Mouse (Mus musculus) intestine, postnatal 0 days (tissue): ENCODE data around the gene Ick. TPM values are rescaled to one million over a fixed set of nuclear protein-coding genes. Genes with fewer than 3 reads are reported as not detected.

Experiments
- ATAC-seq: fragments of 200-750 bp; cut with Nextera tagmentation; 2 replicates; pipeline ENCODE4 v1.8.0; 2017; ENCODE audit warnings: mild to moderate bottlenecking, moderate TSS enrichment, moderate library complexity
- H3K27ac ChIP-seq: fragments of 300-500 bp; sonication (generic); 2 replicates; pipeline ENCODE4 v1.5.1; 2014; ENCODE audit warnings: mild to moderate bottlenecking, low read depth, low read length, moderate library complexity
- H3K27me3 ChIP-seq: fragments of 300-500 bp; sonication (generic); replicated peaks from 2 replicates; pipeline ENCODE4 v1.6.1; 2014; ENCODE audit warnings: low read length, mixed read lengths; ENCODE audit not compliant: control insufficient read depth, insufficient read depth
- H3K36me3 ChIP-seq: fragments of 300-500 bp; sonication (generic); 2 replicates; pipeline ENCODE4 v1.6.1; 2014; ENCODE audit warnings: mild to moderate bottlenecking, moderate library complexity; ENCODE audit not compliant: control insufficient read depth, insufficient read depth
- H3K4me1 ChIP-seq: fragments of 300-500 bp; sonication (generic); replicated peaks from 2 replicates; pipeline ENCODE4 v1.6.1; 2014; ENCODE audit warnings: antibody characterized with exemption, low read length, mixed read lengths; ENCODE audit not compliant: control insufficient read depth, insufficient read depth
- H3K4me2 ChIP-seq: fragments of 300-500 bp; sonication (generic); replicated peaks from 2 replicates; pipeline ENCODE4 v1.6.1; 2014; ENCODE audit warnings: low read depth, mild to moderate bottlenecking, moderate library complexity
- H3K4me3 ChIP-seq: fragments of 300-500 bp; sonication (generic); 2 replicates; pipeline ENCODE4 v1.5.1; 2014; ENCODE audit warnings: low read depth, low read length
- H3K9ac ChIP-seq: fragments of 300-500 bp; sonication (generic); 2 replicates; pipeline ENCODE4 v1.6.1; 2014; ENCODE audit warnings: mild to moderate bottlenecking, low read depth, low read length
- H3K9me3 ChIP-seq: fragments of 300-500 bp; sonication (generic); 2 replicates; pipeline ENCODE4 v1.6.1; 2016; ENCODE audit warnings: mixed run types; ENCODE audit not compliant: control insufficient read depth
- CTCF ChIP-seq: sonication (generic); IDR thresholded peaks from 2 replicates; pipeline ENCODE4 v1.5.1; 2016; ENCODE audit warnings: low read depth, mild to moderate bottlenecking, control low read depth, antibody characterized with exemption, moderate library complexity
- WGBS: fragments of 180-500 bp; shearing (Covaris S2); extraction: QIAGEN DNeasy Blood & Tissue Kit; methylation state at CpG from one replicate; pipeline ENCODE4 v1.1.7; 2014; 5-methylcytosine and 5-hydroxymethylcytosine counted together
- polyA plus RNA-seq: library from polyadenylated mRNA; unstranded; fragments of >200 nt; fragmentation: Nextera tagmentation; extraction: Ambion mirVana; gene quantifications from 2 replicates; pipeline ENCODE4 v1.2.1, GENCODE M21; 2015

Ick gene
- polyA plus RNA-seq, 1 experiment from 2014 or later: 27.3 TPM

DNA sequence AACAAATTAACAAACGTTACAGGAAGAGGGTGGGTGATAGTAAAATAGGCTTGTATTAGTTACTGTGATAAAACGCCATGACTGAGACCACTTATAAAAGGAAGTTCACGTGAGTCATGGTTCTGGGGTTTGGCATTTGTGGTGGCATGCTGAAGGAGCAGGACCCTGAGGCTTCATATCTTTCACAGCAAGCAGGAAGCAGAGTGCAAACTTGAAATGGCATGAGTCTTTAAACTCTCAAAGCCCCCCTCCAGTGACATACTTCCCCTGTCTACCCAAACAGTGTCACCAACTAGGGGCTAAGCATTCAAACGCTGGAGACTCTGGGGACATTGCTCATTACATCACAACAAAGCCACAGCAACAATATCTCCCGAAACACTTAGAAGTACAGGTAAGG is 8.0 kb upstream of the Ick start:
- Histone ChIP-seq H3K9me3 (no peaks in the 10 kb centered on the region), H3K27ac (no peak overlapping the region), H3K36me3 (peaks cover 53% of the 10 kb centered on the region), H3K27me3 (no peaks in the 10 kb centered on the region), H3K9ac (no peak overlapping the region), H3K4me3 (no peak overlapping the region), H3K4me1 (0 out of 2 replicates have a peak, but pooled peaks cover 3% of the 10 kb centered on the region), H3K4me2 (no peak overlapping the region)
- ATAC-seq: no peak
- WGBS: 85% methylated on average over 5 of the region's 5 CpGs
- no peak for TF ChIP-seq CTCF

DNA sequence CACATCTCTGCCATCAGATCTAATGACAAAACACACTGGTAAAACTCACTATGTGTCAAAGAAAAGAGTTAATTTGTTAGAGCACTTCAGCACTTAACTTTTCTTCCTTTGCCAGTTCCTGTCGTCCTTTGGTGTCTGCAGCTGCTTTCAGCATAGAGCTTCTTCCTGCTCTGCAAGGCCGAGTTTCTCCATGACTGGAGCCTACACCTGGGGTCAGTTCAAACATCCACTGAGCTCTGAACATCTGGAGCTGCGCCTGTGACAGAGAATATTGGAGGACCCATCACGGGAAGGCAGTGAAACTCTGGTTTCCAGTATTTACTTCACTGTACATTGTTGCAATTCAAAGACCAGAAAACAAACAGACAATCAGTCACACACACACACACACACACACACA is 7.6 kb upstream of the Ick start:
- Histone ChIP-seq H3K27ac (no peak overlapping the region), H3K4me2 (no peak overlapping the region), H3K27me3 (no peaks in the 10 kb centered on the region), H3K36me3 (peaks cover 50% of the 10 kb centered on the region), H3K9me3 (no peaks in the 10 kb centered on the region), H3K4me3 (no peak overlapping the region), H3K4me1 (0 out of 2 replicates have a peak, but pooled peaks cover 3% of the 10 kb centered on the region), H3K9ac (no peak overlapping the region)
- ATAC-seq: no peak
- 57% methylated on average over 4 of the region's 4 CpGs for WGBS
- TF ChIP-seq CTCF: no peak

DNA sequence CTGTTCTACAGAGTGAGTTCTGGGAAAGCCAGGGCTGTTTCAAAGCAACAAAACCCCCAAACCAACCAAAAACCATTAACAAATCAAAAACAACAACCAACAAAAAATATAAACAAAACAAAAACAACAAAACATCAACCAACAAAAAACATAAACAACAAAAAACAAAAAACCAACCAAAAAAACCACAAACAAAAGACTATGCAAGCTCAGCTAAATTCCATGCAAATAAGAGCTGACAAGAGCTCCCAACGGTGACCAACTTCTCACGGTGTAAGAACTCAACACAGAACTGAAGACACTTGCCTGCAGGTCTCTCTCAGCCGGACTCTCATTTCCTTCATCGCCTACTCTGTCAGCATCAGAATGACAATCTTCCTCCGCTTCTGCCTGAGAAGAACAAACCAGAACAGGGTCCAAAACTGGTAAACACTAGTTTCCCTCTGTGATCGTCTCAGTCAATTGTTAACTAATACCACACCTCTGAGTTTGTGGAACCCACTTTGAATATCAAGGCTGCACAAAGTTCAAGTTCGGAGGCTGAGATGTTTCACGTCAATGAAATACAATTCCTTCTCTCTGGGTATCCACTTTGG is 4.9 kb upstream of the Ick start:
- 0 out of 2 replicates have a peak overlapping the region, but pooled peaks have one; percentile 5 for H3K4me3 ChIP-seq
- no peaks in the 10 kb centered on the region for H3K27me3 ChIP-seq
- no peaks in the 10 kb centered on the region for H3K9me3 ChIP-seq
- H3K36me3 ChIP-seq: peaks cover 26% of the 10 kb centered on the region
- H3K4me1 ChIP-seq: 0 out of 2 replicates have a peak, but pooled peaks cover 3% of the 10 kb centered on the region
- H3K27ac ChIP-seq: peak overlapping the region; percentile 72; the same call in 1 of the 2 replicates
- TF ChIP-seq CTCF: no peak
- H3K4me2 ChIP-seq: peak overlapping the region; percentile 46; the same call in 1 of the 2 replicates
- no peak for ATAC-seq
- no peak overlapping the region for H3K9ac ChIP-seq
- whole genome bisulfite sequencing: 52% methylated on average over 8 of the region's 8 CpGs

DNA sequence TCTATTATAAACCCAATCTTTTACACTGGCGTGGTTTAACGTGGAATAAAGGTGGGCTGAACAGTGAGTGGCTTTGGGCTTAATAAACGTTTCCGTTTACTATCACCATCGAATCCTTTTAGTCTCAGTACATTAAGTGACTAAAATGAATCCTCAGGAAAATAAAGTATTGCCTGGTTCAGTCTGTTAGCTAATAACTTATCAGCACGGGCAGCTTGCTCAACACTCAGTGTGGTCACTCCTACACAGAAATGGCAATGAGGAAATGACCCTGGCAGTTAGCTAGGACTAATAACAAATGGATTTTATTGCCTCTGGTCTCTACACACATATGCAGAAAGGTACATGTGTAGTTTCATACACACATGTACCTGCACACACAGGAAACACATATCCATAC is 4.0 kb upstream of the Ick start:
- no peaks in the 10 kb centered on the region for H3K27me3 ChIP-seq
- H3K4me3 ChIP-seq: no peak overlapping the region
- peak overlapping the region; percentile 46 for H3K4me2 ChIP-seq
- peak overlapping the region; percentile 72; the same call in 1 of the 2 replicates for H3K27ac ChIP-seq
- TF ChIP-seq CTCF: no peak
- H3K4me1 ChIP-seq: 0 out of 2 replicates have a peak, but pooled peaks cover 3% of the 10 kb centered on the region
- H3K36me3 ChIP-seq: peaks cover 21% of the 10 kb centered on the region
- no peak overlapping the region for H3K9ac ChIP-seq
- ATAC-seq: peak; percentile 35
- no peaks in the 10 kb centered on the region for H3K9me3 ChIP-seq
- 50% methylated on average over 6 of the region's 6 CpGs for WGBS

DNA sequence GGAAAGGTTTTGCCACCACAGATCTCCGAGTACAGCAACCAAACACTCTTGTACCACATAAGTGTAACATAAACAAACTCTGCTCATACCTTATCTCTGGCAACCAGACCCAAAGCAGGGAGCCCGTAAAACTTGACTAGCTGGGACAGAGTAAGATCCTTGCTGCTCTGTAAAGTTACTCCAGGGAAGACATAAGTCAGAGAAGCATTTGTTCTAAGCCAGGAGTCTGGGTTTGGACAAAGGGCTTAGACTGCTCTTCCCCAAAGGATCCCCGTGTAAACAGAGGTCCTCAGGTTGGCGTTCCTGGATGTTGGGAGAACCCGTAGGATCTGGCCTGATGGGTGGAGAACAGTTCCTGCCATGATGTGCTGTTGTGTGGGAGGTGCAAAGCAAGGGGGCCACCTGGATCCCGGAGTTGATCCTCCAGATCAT is 3.5 kb upstream of the Ick start:
- peak overlapping the region; percentile 9; the same call in 1 of the 2 replicates for H3K4me2 ChIP-seq
- no peaks in the 10 kb centered on the region for H3K27me3 ChIP-seq
- H3K27ac ChIP-seq: peak overlapping the region; percentile 72; the same call in 1 of the 2 replicates
- H3K4me1 ChIP-seq: 0 out of 2 replicates have a peak, but pooled peaks cover 3% of the 10 kb centered on the region
- ATAC-seq: no peak
- H3K9me3 ChIP-seq: no peaks in the 10 kb centered on the region
- no peak overlapping the region for H3K4me3 ChIP-seq
- peaks cover 15% of the 10 kb centered on the region for H3K36me3 ChIP-seq
- no peak for TF ChIP-seq CTCF
- WGBS: 42% methylated on average over 6 of the region's 6 CpGs
- no peak overlapping the region for H3K9ac ChIP-seq

DNA sequence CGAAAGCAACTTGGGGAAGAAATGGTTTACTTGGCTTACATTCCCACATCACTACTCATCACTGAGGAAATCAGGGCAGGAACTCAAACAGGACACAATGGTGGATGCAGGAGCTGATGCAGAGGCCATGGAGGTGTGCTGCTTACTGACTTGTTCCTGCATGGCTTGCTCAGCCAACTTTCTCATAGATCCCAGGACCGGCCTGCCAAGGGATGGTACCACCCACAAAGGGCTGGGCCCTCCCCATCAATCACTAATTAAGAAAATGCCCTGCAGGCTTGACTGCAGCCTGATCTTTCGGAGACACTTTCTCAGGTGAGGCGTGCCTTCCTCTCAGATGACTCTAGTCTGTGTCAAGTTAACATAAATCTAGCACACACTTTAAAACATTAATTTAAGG is 2.2 kb upstream of the Ick start:
- Histone ChIP-seq H3K4me2 (peak overlapping the region; percentile 88), H3K4me3 (no peak overlapping the region)
- no peak for TF ChIP-seq CTCF

More for the DNA sequence above, 2.2 kb upstream of the Ick start:
- H3K36me3 ChIP-seq: peaks cover 5% of the 10 kb centered on the region; the same call in 1 of the 2 replicates
- H3K4me1 ChIP-seq: 0 out of 2 replicates have a peak, but pooled peaks cover 3% of the 10 kb centered on the region
- no peaks in the 10 kb centered on the region for H3K27me3 ChIP-seq
- no peak for ATAC-seq
- H3K27ac ChIP-seq: no peak overlapping the region
- no peaks in the 10 kb centered on the region for H3K9me3 ChIP-seq
- no peak overlapping the region for H3K9ac ChIP-seq
- WGBS: 69% methylated on average over 4 of the region's 4 CpGs
